Mouse (Mus musculus) frontal cortex, adult 2 months (tissue): Measurements from ENCODE around the gene Zswim5. TPM values are rescaled to one million over a fixed set of nuclear protein-coding genes. Genes with fewer than 3 reads are reported as not detected.

Source experiments
- DNase-seq, 2 experiments: peaks; one replicate each; pipeline ENCODE4 v3.0.0; 2022; ENCODE audit warnings: low spot score in 1 of 2; ENCODE audit errors: extremely low spot score in 1 of 2
- polyA plus RNA-seq: library from polyadenylated mRNA; depleted of rRNA; stranded (reverse); fragments of >200 nt; gene quantifications from 2 replicates; pipeline ENCODE4 v1.2.3, GENCODE M21; 2012

Zswim5 gene
- polyA plus RNA-seq, 1 experiment: 9.4 TPM

DNA sequence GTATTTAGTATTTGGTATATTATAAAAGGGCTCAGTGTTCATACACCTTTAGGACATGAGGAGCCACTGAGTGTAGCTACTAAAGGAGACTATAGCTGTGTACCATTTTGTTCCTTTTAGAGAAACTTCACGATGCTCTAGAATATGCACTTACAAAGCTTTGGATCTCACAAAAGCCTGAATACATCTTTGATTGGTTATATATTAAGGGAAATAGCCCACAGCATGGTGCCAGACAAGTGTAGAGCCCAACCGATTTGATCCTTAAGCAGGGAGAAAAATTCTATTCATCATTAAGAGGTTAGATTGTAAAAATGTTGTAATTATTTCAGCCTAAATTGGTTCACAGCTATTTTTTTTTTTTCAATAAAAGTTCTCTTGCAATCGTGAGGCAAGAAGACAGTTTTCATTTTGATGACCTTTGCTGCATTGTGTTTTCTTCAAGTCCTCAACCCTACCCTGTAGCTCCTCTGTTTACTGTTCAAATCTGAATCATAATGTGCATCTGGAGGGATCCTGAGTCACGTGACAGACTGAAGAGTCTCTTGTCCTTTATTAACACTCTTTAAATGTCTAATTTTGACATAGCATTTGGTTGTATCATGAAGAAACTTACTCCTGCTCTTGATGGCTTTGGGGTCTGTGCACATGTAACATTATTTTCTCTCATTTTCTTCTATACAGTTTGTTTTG, 33.5 kb downstream of the Zswim5 start:
- DNase-seq: no peak

DNA sequence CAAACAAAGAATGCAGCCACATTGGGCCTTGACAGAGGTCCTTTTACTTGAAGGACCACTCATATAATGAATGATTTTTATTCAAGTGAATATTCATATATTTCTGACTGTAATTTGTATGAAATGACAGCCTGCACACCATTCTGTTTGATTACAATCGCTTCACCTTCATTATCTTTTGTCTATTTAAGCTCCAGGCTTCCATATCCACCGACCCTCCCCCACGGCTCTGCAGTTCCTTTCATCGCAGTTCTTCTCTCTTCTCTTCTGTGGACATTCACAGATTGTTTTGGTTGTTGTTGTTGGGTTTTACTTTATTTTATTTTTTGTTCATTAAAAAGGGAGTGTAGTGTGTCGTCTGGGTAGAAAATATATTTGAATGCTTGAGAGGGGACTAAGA, 34.0 kb downstream of the Zswim5 start:
- DNase-seq: no peak

DNA sequence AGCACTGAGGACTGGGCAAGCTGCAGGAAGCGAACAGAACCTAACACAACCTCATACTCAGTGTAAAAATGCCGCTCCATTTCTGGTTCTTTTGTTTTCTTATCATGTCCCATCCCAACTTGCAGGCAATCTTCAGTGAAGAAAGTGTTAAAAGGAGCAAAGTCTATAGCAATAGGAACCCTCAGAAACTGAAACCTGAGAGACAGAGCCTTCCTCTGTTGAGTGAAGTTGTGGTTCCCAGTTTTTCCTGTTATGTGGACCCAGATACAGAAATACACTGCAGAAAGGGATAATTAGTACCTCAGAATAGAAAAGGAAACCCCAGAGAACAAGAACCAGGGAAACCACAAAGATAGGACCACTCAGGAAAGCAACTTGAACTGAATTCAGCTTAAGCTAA, 36.1 kb downstream of the Zswim5 start:
- no peak for DNase-seq

DNA sequence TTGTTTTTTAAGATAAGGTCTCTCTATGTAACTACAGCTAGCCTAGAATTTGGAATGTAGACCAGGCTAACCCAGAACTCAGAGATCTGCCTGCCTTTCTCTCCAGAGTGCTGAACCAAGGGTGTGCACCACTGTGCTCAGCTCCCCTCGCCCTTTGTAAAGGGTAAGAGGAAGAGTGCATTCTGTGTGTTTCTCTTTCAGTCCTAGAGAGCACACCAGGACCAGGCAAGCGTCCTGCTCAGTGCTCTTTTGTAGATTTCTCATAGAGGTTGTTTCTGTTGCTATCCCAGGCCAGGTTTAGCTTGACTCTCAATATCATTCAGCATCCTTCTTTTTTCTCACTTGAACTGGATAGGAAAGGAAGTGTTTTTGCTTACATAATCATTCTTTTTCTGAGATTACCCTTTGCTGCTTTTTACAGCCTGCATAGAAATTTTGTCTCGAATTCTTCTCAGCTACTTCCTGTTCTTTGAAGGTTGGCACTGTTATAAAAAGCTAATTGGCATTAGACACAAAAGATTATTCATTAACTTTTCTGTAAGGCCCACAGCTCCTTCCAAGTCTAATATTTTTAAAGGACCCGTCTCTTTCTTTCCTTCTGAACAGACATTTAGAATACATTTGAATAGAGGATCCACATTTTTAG, 51.0 kb downstream of the Zswim5 start:
- DNase-seq: peak in 1 of 2 experiments; percentile 13

DNA sequence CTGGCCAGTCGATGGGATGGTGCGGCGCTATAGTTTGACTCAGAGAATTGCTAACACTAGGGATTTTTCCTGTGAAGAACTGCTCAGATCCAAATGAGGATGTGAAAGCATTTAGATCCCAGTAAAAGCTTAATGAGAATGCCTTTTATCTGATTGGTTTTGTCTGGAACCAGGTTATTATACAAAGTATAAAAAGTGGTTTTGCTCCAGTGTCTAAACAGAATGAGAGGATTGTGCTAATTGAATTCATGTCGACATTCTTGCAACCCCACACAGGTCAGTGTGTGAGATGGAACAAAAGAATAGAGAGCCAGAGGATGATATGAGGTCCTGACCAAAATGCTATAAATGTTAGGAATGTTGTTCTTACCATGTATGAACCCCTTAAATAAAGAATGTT, 62.4 kb downstream of the Zswim5 start:
- DNase-seq: no peak

GRCm38 (mm10) chr4:116942695-116943094, 65.5 kb downstream of the Zswim5 start:
- DNase-seq: no peak

- peak in 1 of 2 experiments; percentile 23 for DNase-seq
Measured at GRCm38 (mm10) chr4:116944055-116944454, 66.9 kb downstream of the Zswim5 start.

DNA sequence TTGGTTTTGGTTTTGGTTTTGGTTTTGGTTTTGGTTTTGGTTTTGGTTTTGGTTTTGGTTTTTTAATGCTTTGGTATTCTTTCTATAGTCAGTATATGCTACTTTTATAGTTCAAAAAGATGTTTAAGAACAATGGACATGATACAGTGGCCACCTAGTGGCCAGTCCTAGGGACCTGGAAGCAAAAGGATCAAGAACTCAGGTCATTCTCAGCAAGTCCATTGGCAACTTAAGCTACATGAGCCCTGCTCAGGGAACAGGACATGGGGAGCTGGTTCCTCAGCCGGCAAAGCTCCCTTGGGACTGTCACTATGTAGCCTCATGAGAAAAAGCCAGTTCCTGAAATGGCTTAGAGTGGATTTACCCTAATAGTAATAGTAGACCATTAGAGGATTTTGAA, 74.5 kb downstream of the Zswim5 start:
- no peak for DNase-seq

GRCm38 (mm10) chr4:116954951-116955350, 77.8 kb downstream of the Zswim5 start:
- DNase-seq: no peak

DNA sequence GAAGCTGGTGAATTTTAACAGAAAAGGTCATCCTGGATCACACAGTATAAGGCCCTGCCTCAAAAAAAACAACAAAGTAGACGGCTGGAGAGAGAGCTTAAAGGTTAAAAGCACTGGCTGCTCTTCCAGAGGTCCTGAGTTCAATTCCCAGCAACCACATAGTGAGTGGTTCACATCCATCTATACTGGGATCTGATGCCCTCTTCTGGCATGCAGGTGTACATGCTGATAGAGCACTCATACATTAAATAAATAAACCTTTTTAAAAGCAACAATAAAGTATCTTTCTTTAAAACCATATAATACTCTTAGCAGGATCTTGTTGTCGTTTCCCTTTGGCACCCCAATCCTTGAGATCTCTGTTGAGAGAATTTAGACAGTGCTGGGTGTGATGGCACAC, 99.3 kb downstream of the Zswim5 start:
- DNase-seq: no peak

DNA sequence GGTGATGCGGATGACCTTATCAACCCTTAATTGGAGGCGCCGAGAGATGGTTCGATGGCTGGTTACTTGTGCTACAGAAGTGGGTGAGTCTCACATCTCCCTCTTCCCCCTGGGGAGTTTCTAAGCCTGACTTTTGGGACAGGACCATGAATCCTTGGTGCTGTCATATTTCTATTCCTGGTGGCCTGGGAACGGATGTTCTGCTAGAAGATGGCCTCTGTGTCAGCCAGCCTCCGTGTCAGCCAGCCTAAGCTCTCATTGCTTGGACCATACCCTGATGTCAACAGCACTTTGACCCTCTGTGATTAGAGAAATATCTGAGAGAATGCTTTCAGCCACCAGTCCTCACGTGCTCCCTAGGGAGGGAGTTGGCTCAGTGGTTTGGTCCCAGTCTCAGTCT, 108.5 kb downstream of the Zswim5 start:
- no peak for DNase-seq

DNA sequence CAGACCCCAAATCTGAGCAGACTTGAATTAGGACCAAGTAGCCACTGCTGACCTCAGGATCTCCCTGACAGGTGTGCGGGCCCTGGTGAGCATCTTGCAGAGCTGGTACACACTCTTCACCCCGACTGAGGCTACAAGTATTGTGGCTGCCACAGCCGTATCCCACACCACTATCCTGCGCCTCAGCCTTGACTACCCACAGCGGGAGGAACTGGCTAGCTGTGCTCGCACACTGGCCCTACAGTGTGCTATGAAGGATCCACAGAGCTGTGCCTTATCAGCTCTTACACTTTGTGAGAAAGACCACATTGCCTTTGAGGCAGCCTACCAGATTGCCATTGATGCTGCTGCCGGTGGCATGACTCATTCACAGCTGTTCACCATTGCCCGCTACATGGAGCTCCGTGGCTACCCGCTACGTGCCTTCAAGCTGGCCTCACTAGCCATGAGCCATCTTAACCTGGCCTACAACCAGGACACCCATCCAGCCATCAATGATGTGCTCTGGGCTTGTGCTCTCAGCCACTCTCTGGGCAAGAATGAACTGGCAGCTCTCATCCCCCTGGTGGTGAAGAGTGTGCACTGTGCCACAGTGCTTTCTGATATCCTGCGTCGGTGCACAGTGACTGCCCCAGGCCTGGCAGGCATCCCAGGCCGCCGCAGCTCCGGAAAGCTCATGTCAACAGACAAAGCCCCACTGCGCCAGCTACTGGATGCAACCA, 109.4 kb downstream of the Zswim5 start:
- peak in 1 of 2 experiments; percentile 76 for DNase-seq

DNA sequence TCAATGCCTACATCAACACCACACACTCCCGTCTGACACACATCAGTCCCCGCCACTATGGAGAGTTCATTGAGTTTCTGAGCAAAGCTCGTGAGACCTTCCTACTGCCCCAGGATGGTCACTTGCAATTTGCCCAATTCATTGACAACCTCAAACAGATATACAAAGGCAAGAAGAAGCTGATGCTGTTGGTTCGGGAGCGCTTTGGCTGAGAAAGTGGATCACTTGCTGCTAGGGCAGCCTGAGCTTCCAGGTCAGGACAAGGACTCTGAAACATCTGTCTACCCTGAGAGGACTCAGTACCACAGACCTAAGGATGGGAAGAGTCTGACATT, 109.9 kb downstream of the Zswim5 start:
- no peak for DNase-seq

GRCm38 (mm10) chr4:116989731-116990130, 112.6 kb downstream of the Zswim5 start:
- DNase-seq: no peak

GRCm38 (mm10) chr4:116991366-116991765, 114.2 kb downstream of the Zswim5 start:
- peak; percentile 63 to 95 for DNase-seq

GRCm38 (mm10) chr4:116993672-116994621, 116.8 kb downstream of the Zswim5 start, which contains the start of gene Urod:
Urod (minus strand) TSS chr4:116994413.
- DNase-seq: peak; percentile 92 to 97

GRCm38 (mm10) chr4:116995131-116995797, 118.1 kb downstream of the Zswim5 start, which contains the start of gene Hectd3:
Hectd3 (plus strand) TSS chr4:116995317.
- peak in 1 of 2 experiments; percentile 73 for DNase-seq

DNA sequence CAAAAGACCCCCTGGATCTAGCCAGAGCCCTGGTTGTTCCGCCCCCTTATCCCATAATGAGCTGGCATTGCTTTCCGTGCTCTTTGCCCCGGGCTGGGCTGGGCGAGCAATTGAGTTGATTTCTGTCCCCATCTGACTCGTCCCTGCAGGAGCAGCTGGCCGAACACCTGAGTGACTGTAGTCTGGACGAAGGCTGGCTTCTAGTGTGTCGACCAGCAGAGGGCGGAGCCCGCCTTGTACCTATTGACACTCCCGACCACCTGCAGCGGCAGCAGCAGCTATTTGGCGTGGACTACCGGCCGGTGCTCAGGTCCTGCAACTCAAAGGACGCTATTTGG, 118.6 kb downstream of the Zswim5 start:
- no peak for DNase-seq

GRCm38 (mm10) chr4:116999513-117000154, 122.5 kb downstream of the Zswim5 start:
- DNase-seq: no peak

DNA sequence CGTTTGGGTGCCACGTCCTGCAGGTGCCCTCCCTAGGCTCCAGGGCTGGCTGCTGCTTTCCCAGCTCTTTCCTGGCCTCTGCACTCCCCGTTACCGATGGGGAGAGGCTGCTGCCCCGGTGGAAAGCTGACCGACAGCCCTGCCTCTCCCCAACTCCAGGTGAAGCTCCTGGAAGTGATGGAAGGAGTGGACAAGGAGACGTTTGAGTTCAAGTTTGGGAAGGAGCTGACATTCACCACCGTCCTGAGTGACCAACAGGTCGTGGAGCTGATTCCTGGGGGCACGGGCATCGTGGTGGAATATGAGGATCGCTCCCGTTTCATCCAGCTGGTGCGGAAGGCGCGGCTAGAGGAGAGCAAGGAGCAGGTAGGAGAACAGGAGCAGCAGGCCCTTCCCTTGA, 124.8 kb downstream of the Zswim5 start:
- no peak for DNase-seq
